ENCODE assay signal across 25 mouse cellular contexts in the genomic region with DNA sequence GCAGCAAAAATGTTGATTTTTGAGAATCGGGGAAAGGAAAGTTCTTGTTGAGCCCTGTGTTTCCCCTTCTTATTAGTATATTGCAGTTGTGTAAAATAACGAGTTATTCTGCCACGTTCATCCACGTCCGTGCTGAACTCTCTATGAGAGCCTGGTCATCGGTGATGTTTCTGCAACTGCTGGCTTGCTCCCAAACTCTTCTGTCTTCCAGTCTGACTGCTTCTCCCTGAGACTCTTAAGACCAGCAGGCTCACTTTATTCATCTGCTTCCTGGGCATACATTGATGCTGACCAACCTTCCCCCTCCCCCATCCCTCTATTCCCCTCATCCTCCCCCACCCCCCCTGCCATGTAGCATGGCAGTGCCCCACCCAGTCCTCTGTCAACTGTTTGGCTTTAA.
"Had no signal": no experiment of that assay in that cellular context is flagged by ENCODE, and none has a peak within 500 bp of the region (broad histone marks: within the 10 kb centered on the region; RNA-seq: fewer than 3 reads in every experiment).

No protein-coding gene starts in this region.

- H3K4me1 ChIP-seq: liver, embryonic 12.5 days had no signal

- H3K4me3 ChIP-seq: gastrocnemius, adult 2 months; heart, embryonic 10.5 days; heart, embryonic 12.5 days; hindbrain, embryonic 10.5 days; hindbrain, embryonic 12.5 days; layer of hippocampus, adult 2 months; limb, embryonic 13.5 days; limb, embryonic 15.5 days; liver, embryonic 12.5 days had no signal

- ATAC-seq: hindbrain, embryonic 16.5 days; inflammation-experienced regulatory T-cells, adult 6 months; intestine, postnatal 0 days; liver, embryonic 12.5 days had no signal

- H3K27me3 ChIP-seq: limb, embryonic 13.5 days; limb, embryonic 15.5 days; liver, embryonic 12.5 days had no signal

- H3K9me3 ChIP-seq: heart, embryonic 10.5 days; heart, embryonic 12.5 days; hindbrain, embryonic 10.5 days; hindbrain, embryonic 12.5 days; limb, embryonic 13.5 days; limb, embryonic 15.5 days; liver, embryonic 12.5 days had no signal

- H3K9ac ChIP-seq: heart, embryonic 12.5 days; hindbrain, embryonic 12.5 days; hindbrain, embryonic 14.5 days; limb, embryonic 13.5 days; limb, embryonic 15.5 days; liver, embryonic 12.5 days; liver, embryonic 14.5 days had no signal

- DNase-seq: gastrocnemius, adult 2 months; gastrocnemius, postnatal 10 days; gastrocnemius, postnatal 25 days; heart, adult 18-20 months; heart, postnatal 10 days; heart, postnatal 4 days; kidney, adult 18-20 months; kidney, adult 8-10 months; kidney, postnatal 10 days; kidney, postnatal 25 days; kidney, postnatal 4 days; left cerebral cortex, postnatal 4 days had no signal

- H3K27ac ChIP-seq: gastrocnemius, adult 2 months; heart, embryonic 10.5 days; hindbrain, embryonic 10.5 days; hindbrain, embryonic 12.5 days; hindbrain, embryonic 14.5 days; layer of hippocampus, adult 2 months; limb, embryonic 13.5 days; limb, embryonic 15.5 days; liver, embryonic 12.5 days; liver, embryonic 14.5 days had no signal

- H3K36me3 ChIP-seq: heart, embryonic 10.5 days; heart, embryonic 12.5 days; hindbrain, embryonic 10.5 days; hindbrain, embryonic 12.5 days; limb, embryonic 13.5 days; limb, embryonic 15.5 days; liver, embryonic 12.5 days had no signal

- H3K4me2 ChIP-seq: heart, embryonic 12.5 days; hindbrain, embryonic 12.5 days; hindbrain, embryonic 14.5 days; limb, embryonic 13.5 days; limb, embryonic 15.5 days; liver, embryonic 12.5 days had no signal
